Mouse (Mus musculus) splenic B cell, adult 2 months (primary cell): ENCODE results near the gene Ppp3ca.
A peak's percentile ranks its signal among the peaks of the same experiment; 100 is the strongest.

Experiments used
- DNase-seq: peaks from one replicate; pipeline ENCODE4 v3.0.0-alpha.2; 2011; ENCODE audit warnings: low read depth, low spot score
- H3K27me3 ChIP-seq: 2 replicates; pipeline ENCODE4 v1.6.1; 2012; ENCODE audit warnings: mild to moderate bottlenecking, low read length, moderate library complexity, mixed read lengths; ENCODE audit not compliant: control insufficient read depth, poor library complexity, insufficient read depth, severe bottlenecking
- H3K36me3 ChIP-seq: 2 replicates; pipeline ENCODE4 v1.6.1; 2012; ENCODE audit warnings: mild to moderate bottlenecking, low read length, moderate library complexity, mixed read lengths; ENCODE audit not compliant: control insufficient read depth, poor library complexity, insufficient read depth, severe bottlenecking

Ppp3ca gene

DNA sequence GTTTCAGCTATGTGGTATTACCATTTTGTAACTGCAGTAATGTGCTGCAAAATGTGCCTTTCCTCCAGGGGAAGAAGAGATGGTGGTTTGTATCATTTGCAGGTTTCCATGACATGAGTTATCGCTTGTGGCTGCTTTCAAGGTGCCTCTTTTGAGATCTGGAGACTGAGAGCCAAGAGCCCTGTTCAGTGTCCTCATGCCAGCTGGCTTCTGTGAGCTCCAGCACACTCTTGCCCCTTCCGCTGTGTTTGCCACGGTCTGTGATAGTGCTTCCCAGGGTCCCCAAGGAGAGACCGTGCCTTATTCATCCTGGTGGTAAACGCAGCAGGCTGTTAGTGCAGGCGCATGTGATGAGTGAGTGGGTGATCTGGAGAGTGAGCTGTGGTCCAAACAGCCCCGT lies 247.2 kb downstream of the Ppp3ca start:
- Histone ChIP-seq H3K27me3 (no peaks in the 10 kb centered on the region), H3K36me3 (peaks cover 2% of the 10 kb centered on the region; the same call in 1 of the 2 replicates)
- no peak for DNase-seq

DNA sequence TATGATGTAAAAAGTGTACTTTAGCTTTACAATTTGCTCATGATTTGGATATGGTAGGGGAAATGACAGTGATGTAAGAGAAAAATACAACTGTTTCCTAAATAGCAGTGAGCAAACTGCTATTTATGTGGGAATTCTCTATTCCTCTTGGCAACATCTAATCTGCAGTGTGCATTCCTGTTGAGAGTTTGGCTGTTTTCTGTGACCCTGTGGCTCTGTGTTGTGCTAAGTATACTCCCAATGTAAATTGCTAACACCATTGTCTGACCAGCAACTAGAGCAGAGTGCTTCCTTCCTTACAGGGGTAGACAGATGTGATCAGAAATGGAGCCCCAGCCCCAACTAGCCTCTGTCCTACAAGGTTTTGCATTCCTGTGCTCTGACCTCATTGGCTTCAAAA lies 263.1 kb downstream of the Ppp3ca start:
- peaks cover 15% of the 10 kb centered on the region for H3K36me3 ChIP-seq
- DNase-seq: no peak
- no peaks in the 10 kb centered on the region for H3K27me3 ChIP-seq

DNA sequence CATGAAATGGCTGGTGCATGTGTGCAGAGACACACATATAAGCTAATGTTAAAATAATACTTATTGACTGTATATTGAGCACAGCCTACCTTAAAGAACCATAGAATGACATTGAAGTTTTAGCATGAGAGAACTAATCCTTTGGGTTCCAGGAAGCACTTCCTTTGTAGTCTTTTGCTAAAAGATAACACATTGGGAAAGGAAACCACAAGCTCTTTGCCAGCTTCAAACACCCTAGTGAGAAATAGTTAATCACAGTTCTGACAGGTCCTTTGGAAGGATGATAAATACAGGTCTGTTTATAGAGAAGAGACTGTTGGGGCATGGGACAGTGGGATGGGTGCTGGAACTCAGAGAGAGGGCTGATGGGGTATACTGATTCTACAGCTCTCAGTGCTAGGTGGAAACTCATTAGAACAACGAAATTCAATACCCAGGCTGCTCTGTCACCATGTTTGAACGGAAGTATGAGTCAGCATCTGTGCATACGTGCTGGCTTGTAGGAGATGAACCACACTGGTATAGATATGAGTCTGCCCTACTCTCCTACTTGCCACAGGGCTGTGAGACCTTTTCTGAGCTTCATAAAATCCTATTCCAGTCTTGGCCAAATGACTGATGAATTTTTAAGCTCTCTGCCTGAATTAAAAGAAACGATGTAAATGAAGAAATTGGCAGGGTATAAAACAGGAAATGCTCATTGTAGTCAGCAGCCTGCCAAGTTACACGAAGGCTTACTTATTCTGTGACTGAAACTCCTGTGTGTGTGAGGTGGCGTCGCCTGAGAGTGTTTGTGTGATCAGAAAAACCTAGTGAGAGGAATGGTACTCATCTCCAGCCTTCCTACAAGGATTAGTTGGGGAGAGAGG lies 271.0 kb downstream of the Ppp3ca start:
- Histone ChIP-seq H3K27me3 (no peaks in the 10 kb centered on the region), H3K36me3 (peaks cover 4% of the 10 kb centered on the region; the same call in 1 of the 2 replicates)
- peak; percentile 7 for DNase-seq

DNA sequence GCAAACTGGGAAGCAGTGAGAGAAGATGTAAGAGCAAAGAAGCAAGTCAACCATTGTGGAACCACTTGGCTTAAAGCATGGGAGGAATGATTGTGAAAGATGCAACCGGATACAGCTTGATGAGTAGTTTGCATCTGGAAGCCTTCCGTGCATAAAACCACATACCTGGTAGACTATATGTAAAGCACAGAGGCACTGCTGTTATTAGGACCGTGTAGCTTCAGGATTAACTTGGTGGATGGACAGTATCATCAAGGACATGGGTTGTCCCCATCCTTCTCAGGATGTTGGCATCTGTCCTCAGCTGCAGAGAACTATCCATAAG lies 271.6 kb downstream of the Ppp3ca start:
- Histone ChIP-seq H3K36me3 (peaks cover 3% of the 10 kb centered on the region; the same call in 1 of the 2 replicates), H3K27me3 (no peaks in the 10 kb centered on the region)
- DNase-seq: no peak

DNA sequence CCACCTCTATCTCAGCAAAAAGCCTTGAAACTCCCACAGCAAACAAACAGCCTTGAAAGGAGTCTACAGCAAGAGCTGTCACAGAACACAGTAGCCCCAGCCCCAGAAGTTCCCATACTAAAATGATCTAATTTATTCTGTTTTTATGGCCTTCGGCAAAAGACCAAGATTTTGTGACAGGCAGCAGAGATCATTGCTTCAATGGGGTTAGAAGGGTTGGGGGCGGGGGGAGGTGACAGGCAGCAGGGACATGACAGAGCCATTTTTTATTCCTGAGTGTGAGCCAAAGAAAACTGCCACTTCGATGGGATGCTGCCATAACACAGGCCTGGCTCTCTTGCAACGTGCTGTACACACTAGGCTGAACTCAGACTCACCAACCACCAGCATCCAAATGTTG lies 275.6 kb downstream of the Ppp3ca start:
- DNase-seq: no peak
- Histone ChIP-seq H3K36me3 (no peaks in the 10 kb centered on the region), H3K27me3 (no peaks in the 10 kb centered on the region)

DNA sequence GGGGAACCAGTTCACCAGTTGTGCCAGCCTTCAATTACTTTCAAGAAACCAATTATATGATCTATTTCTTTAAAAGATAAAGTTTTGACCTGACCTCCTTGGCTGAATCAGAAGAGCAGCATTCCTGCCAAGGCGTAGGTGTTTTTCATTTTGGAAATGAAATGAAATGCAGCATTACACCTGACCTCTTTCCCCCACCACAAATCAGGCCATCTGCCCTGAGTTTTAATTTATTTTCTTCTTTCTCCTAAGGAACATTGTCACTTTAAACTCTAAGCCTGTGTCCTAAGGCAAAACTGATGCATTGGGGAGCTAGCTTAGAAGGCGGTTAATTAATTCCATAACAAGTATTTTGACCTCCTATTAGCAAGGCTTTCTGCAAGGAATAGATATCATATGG lies 276.7 kb downstream of the Ppp3ca start:
- Histone ChIP-seq H3K27me3 (no peaks in the 10 kb centered on the region), H3K36me3 (no peaks in the 10 kb centered on the region)
- no peak for DNase-seq

DNA sequence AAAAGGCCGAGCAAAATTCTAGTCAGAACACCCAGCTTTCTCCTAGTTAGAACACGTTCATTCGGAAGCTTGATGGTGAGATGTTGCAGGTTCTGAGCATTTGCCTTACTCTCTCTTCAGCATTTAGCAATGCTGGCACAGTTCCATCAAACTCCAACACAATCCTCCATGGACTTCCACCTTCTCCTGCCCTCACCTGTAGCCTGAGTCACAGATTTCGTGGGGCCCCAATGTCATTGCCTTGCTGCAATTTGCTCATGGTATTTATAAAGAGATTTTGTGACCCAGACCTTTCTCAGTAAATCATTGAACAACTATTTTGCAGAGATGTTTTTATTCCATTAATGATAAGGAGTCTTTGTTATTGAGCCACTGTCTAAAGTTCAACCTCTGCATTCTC lies 278.2 kb downstream of the Ppp3ca start:
- H3K27me3 ChIP-seq: no peaks in the 10 kb centered on the region
- no peaks in the 10 kb centered on the region for H3K36me3 ChIP-seq
- no peak for DNase-seq

DNA sequence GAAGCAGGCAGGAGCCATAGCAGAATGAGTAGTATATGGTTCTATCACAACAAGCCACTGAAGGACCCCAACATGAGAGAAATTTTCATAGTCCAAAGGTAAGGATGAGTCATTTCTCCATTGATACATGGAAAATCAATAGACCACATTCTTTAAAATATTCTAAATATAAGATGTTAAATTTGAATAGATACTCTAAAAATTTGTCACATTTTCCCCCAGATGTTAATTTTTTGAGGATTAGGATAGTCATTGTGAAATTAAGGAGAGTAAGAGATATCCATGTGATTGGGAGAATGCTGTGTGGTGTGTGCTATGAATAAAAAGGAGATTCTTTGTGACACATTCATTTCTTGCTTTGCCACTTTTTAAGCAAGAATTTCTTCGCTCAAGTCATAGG lies 281.9 kb downstream of the Ppp3ca start:
- no peaks in the 10 kb centered on the region for H3K36me3 ChIP-seq
- no peak for DNase-seq

DNA sequence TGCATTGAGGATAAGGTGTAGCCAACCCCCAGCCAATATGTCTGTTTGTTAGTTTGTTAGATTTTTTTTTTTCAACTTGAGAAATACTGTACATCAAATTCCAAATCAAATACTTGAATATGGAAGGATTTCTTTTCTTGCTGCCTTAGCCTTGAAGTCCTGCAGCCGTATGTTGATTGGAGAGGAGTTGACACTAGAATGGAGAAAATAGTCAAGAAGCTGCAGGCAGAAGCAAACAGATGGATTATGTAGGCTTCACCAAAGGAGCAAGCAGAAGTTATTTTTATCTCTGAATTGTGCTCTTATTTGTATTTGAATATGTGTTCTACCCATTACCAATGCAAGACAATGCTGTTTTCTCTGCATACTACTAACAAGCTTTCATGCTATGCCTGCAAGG lies 282.9 kb downstream of the Ppp3ca start:
- no peak for DNase-seq
- H3K36me3 ChIP-seq: no peaks in the 10 kb centered on the region
- H3K27me3 ChIP-seq: no peaks in the 10 kb centered on the region

More for the DNA sequence above, 281.9 kb downstream of the Ppp3ca start:
- no peaks in the 10 kb centered on the region for H3K27me3 ChIP-seq

DNA sequence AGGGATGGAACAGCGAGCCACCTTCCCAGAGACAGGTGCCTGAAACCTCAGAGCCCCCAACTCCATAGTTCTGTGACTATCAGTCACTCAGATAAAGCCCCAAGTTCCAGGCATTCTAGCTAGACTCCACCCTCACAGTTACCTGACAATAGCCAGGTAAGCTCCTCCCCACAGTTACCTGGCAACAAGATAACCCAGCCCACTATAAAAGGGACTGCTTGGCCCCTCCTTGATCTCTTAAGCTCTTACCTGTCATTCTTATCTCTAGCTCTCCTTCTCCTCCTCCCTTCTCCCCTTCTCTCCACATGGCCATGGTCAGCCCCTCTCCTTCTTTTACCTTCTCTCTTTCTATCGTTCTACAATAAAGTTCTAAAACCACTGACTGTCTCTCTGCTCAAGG lies 285.1 kb downstream of the Ppp3ca start:
- H3K27me3 ChIP-seq: no peaks in the 10 kb centered on the region
- DNase-seq: no peak
- no peaks in the 10 kb centered on the region for H3K36me3 ChIP-seq

DNA sequence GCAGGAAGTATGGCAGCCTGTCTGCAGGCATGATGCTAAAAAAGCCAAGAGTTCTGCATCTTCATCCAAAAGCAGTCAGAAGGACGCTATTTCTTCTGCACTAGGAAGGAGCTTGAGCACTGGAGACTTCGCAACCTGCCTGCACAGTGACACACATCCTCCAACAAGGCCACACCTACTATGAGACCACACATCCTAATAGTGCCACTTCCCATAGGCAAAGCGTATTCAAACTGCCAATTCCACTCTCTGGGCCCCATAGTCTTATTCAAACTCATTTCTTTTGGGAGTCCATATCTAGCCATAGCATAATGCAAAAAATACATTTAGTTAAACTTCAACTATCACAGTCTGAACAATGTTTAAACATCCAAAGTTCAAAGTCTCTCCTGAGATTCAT lies 290.4 kb downstream of the Ppp3ca start:
- no peaks in the 10 kb centered on the region for H3K36me3 ChIP-seq
- H3K27me3 ChIP-seq: no peaks in the 10 kb centered on the region
- DNase-seq: no peak

DNA sequence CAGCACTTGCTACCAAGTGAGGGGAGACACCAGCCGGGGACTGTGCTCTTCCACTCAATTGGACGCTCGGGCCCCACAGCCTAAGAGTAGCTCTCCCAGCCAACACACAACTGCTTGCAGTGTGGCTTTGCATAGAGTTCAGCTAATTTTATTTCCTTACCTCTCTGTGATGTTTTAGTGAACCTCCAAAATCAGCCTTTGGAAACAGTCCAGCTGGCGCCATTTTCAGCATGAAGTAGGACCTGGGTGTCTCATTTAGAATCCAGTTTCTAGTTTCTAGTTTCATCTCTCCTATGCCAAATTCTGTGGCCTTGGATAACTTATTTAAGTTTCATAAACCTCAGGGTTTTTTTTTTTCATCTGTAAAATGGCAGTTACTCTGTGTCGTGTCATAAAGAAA lies 296.9 kb downstream of the Ppp3ca start:
- no peak for DNase-seq

DNA sequence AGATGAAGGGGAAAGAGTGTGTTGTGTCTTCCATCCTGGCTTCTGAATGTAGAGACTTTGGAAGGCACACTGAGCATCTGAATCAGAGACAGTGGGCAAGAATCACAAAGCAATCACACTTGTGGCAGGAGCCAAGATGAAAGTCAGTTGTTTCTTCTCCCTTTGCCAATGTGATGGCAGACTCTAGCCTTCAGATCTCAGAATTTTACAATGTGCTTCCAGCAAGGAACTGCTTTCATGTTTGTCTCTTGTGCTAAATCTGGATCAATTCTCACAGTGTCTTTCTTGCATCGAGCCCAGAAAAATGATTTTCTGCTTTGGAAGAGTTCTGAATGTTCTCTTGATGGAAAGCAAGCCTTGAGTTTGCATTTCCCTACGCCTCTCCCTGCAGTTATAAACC lies 297.6 kb downstream of the Ppp3ca start:
- Histone ChIP-seq H3K36me3 (no peaks in the 10 kb centered on the region), H3K27me3 (no peaks in the 10 kb centered on the region)
- no peak for DNase-seq

More for the DNA sequence above, 296.9 kb downstream of the Ppp3ca start:
- Histone ChIP-seq H3K36me3 (no peaks in the 10 kb centered on the region), H3K27me3 (no peaks in the 10 kb centered on the region)

DNA sequence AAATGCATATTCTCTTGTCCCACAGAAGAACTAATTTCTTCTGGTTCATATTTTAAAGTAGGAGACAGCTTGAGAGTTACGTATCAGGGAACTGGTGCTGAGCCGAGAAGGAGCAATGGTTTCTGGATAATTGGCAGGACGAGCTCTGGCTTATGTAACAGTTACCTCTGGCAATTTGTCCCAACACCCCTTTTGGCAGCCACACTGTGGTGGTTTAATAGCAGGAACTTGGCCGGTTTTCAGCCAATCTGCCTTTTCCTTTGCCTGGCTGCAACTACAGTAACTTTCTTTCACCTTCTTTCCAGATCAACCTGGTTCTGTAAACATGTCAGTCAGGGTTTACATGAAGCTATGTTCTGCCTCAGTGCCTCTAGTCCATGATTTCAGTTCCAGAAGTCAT lies 299.9 kb downstream of the Ppp3ca start:
- no peak for DNase-seq
- H3K36me3 ChIP-seq: no peaks in the 10 kb centered on the region

DNA sequence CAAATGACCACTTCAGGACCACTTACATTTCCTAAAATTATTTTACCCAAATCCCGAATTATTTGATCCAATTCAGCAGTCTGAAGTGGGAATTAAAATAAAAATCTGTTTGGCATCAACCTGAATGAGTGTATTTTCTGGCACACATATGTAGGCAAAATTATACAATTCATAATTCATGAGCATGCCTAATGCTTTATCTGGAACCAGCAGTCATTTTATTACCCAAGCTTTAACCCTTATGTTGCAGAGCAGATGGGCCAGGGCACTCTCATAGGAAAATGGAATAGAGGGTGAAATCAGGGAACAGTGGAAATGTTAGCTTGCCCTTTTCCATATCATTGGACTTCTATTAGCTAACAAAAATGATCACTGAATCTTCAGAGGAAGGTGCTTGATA lies 307.9 kb downstream of the Ppp3ca start:
- no peak for DNase-seq
- Histone ChIP-seq H3K27me3 (no peaks in the 10 kb centered on the region), H3K36me3 (no peaks in the 10 kb centered on the region)

More for the DNA sequence above, 299.9 kb downstream of the Ppp3ca start:
- no peaks in the 10 kb centered on the region for H3K27me3 ChIP-seq
